Comparison of ENCODE assay signal across 10 mouse cellular contexts in genomic region chrX:36804196-36804595, GRCm38 (mm10). TPM values are rescaled to one million over a fixed set of nuclear protein-coding genes. Genes with fewer than 3 reads are reported as not detected.
DNase-seq lines count a peak whose midpoint lies in the region; ATAC-seq lines count a peak whose summit lies in the region.
"Had no signal": no experiment of that assay in that cellular context is flagged by ENCODE, and none has a peak within 500 bp of the region (broad histone marks: within the 10 kb centered on the region; RNA-seq: fewer than 3 reads in every experiment).

No protein-coding gene starts in this region.

- H3K9me3 ChIP-seq in limb, embryonic 10.5 days (replicated peaks), result no peaks in the 10 kb centered on the region
- no peaks in the 10 kb centered on the region for H3K9me3 ChIP-seq in neural tube, embryonic 15.5 days (replicated peaks)
- H3K9me3 ChIP-seq in midbrain, embryonic 14.5 days (ENCODE audit: control insufficient read depth, low read length), result no peaks in the 10 kb centered on the region
- H3K9me3 ChIP-seq: G1E; midbrain, embryonic 12.5 days had no signal

- H3K27me3 ChIP-seq in limb, embryonic 10.5 days (ENCODE audit: low read depth, poor library complexity, severe bottlenecking), result no peaks in the 10 kb centered on the region
- no peaks in the 10 kb centered on the region for H3K27me3 ChIP-seq in neural tube, embryonic 15.5 days (replicated peaks)
- no peaks in the 10 kb centered on the region for H3K27me3 ChIP-seq in midbrain, embryonic 14.5 days (ENCODE audit: control insufficient read depth, insufficient read depth, low read length)
- H3K27me3 ChIP-seq: midbrain, embryonic 12.5 days had no signal

- peak; percentile 25; the same call in 1 of the 2 replicates for ATAC-seq in granulocyte monocyte progenitor cell, adult 5-6 weeks (replicated peaks; ENCODE audit: poor library complexity, severe bottlenecking)
- no peak for ATAC-seq in neural tube, embryonic 15.5 days (ENCODE audit: low FRiP score)
- ATAC-seq in midbrain, embryonic 14.5 days (ENCODE audit: low FRiP score, low TSS enrichment), result no peak

- no peak overlapping the region for H3K27ac ChIP-seq in limb, embryonic 10.5 days
- H3K27ac ChIP-seq in neural tube, embryonic 15.5 days (replicated peaks), result no peak overlapping the region
- no peak overlapping the region for H3K27ac ChIP-seq in midbrain, embryonic 14.5 days (replicated peaks; ENCODE audit: low read depth, low read length)
- H3K27ac ChIP-seq: left cerebral cortex, adult 2 months; midbrain, embryonic 12.5 days had no signal

- H3K9ac ChIP-seq in neural tube, embryonic 15.5 days (replicated peaks), result no peak overlapping the region
- no peak overlapping the region for H3K9ac ChIP-seq in midbrain, embryonic 14.5 days (replicated peaks; ENCODE audit: low read length)
- H3K9ac ChIP-seq: midbrain, embryonic 12.5 days had no signal

- no peaks in the 10 kb centered on the region for H3K36me3 ChIP-seq in limb, embryonic 10.5 days
- no peaks in the 10 kb centered on the region for H3K36me3 ChIP-seq in neural tube, embryonic 15.5 days
- H3K36me3 ChIP-seq in midbrain, embryonic 14.5 days (ENCODE audit: control insufficient read depth, insufficient read depth, low read length), result no peaks in the 10 kb centered on the region
- H3K36me3 ChIP-seq: G1E; midbrain, embryonic 12.5 days had no signal

- H3K4me2 ChIP-seq in neural tube, embryonic 15.5 days, result no peak overlapping the region
- no peak overlapping the region for H3K4me2 ChIP-seq in midbrain, embryonic 14.5 days (ENCODE audit: low read length)
- H3K4me2 ChIP-seq: midbrain, embryonic 12.5 days had no signal

- 46% methylated on average over 5 of the region's 5 CpGs for WGBS in limb, embryonic 10.5 days
- 81% methylated on average over 5 of the region's 5 CpGs for WGBS in neural tube, embryonic 15.5 days
- 71% methylated on average over 5 of the region's 5 CpGs for WGBS in midbrain, embryonic 14.5 days

- peaks cover 20% of the 10 kb centered on the region for H3K4me1 ChIP-seq in limb, embryonic 10.5 days
- H3K4me1 ChIP-seq in neural tube, embryonic 15.5 days, result peaks cover 7% of the 10 kb centered on the region
- 0 out of 2 replicates have a peak, but pooled peaks cover 6% of the 10 kb centered on the region for H3K4me1 ChIP-seq in midbrain, embryonic 14.5 days (ENCODE audit: control insufficient read depth, insufficient read depth, low read length)

- DNase-seq in testis, postnatal 14 days (ENCODE audit: low spot score), result peak; percentile 18
- no peak for DNase-seq in testis, postnatal 10 days (ENCODE audit: low spot score)
- peak; percentile 35 for DNase-seq in limb, embryonic 10.5 days (ENCODE audit: low spot score)
- DNase-seq in ovary, postnatal 10 days (ENCODE audit: low spot score), result no peak
- no peak for DNase-seq in midbrain, embryonic 14.5 days

- no peak overlapping the region for H3K4me3 ChIP-seq in limb, embryonic 10.5 days
- no peak overlapping the region for H3K4me3 ChIP-seq in neural tube, embryonic 15.5 days (replicated peaks)
- H3K4me3 ChIP-seq in midbrain, embryonic 14.5 days (replicated peaks; ENCODE audit: low read depth, low read length), result no peak overlapping the region
- H3K4me3 ChIP-seq: left cerebral cortex, adult 2 months; midbrain, embryonic 12.5 days had no signal

RNA-seq across cellular contexts. Expression of gene Slc25a5, which starts 8.7 kb away (rescaled TPM):
- total RNA-seq in granulocyte monocyte progenitor cell, adult 5-6 weeks (2014; fragmentation: Nextera tagmentation), result 933 and 1,044 TPM in 2 replicates
- total RNA-seq in granulocyte monocyte progenitor cell, adult 5-6 weeks (2017), result 865 and 1,012 TPM in 2 replicates
- 728 and 870 TPM in 2 replicates for polyA plus RNA-seq in limb, embryonic 10.5 days (2016; fragmentation: Nextera tagmentation; extraction: Ambion mirVana)
- polyA plus RNA-seq in neural tube, embryonic 15.5 days (2015; fragmentation: Nextera tagmentation; extraction: Ambion mirVana), result 530 and 612 TPM in 2 replicates
- 552 and 571 TPM in 2 replicates for polyA plus RNA-seq in midbrain, embryonic 14.5 days (2014; fragmentation: Nextera tagmentation; extraction: Ambion mirVana)

Comparison
In these comparisons a context has a peak if more than half of its experiments do, and no peak if none do; other contexts are left out.
1. DNase-seq: peak in testis, postnatal 14 days (single experiment) and limb, embryonic 10.5 days (single experiment); none in testis, postnatal 10 days (single experiment), ovary, postnatal 10 days (single experiment) and midbrain, embryonic 14.5 days (single experiment).